Mouse (Mus musculus): ENCODE data around the gene H2afx.

The H2afx gene

DNA sequence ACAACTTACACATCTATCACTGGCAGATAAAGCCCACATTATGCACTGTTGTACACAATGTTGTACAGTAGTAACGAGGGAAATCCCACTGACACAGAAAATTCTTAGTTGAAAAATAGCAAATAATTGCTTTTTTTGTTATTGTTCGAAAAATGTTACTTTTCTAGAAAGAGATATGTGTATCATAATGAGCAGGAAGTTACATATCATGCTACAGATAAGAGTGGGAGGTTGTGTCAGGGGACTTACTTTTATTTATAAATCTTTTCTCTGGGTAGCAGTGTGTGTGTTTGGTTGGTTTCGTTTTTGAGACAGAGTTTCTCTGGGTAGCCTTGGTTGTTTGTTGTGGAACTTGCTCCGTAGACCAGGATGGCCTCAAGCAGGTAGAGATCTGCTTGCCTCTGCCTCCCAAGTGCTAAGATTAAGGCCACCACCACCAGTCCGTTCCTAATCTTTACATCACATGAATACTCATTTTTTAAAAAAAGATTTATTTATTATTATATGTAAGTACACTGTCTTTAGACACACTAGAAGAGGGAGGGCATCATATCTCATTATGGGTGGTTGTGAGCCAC is 43.7 kb downstream of the H2afx start:
- in situ Hi-C loops (cut with MboI, MseI), result no loop called here

DNA sequence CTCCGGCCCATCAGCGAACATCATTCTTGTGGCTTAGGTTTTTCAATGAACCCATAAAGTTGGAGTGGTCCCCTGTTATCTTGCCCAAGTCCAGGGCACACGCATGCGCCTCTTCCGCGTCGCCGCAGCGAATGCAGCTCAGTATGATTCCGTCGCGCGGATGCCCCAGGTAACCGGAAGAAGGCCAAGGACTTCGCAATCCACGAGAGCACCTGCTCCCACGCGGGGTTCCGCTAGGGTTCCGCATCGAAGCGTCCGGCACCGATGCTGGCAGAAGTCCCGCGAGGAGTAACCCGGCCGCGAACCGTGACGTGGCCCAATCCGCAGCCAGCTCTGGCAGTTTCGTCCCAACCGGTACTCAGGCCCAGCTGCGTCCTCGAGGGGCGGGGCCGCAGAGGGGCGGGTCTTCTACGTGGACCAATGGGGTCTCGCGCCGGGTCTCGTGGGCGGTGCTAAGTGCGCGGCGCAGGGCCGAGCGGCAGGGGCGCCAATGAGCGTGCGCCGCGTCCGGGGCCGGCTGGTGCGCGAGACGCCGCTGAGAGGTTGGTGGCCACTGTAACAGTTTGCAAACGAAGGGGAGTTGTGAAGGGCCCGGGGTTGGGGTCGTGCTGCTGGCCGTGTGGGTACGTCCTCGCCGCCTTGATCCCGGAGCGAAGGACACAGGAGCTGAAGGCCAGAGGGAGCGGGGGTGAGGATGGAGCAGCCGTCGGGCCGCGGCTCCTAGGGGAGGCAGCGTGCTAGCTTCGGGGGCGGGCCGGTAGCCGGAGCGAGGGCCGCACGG is 44.8 kb downstream of the H2afx start, which contains the start of gene Hyou1:
Hyou1 (plus strand) TSS at position 437 of the 781 bp plus-strand sequence.
- in situ Hi-C loops (cut with MboI, MseI), result no loop called here

DNA sequence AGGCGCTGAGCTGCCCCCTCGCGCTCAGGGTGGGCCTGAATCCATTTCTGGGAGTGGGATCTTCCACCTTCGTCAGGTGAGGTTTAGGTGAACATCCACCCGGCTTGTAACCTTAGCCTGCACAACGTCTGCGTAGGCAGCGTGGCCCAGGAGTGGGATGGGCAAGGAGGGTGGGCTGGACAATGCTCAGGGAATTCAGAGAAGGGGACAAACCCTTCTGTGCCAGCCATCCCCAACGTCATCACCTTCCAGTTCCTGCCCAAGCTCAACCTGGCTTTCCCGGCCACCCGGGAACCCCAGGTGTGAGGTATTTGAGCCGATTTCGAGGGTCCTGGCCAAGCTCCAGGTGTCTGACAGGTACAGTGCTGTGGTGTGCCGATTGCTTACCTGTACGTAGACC is 45.4 kb downstream of the H2afx start:
- in situ Hi-C loops (cut with MboI, MseI), result no loop called here

DNA sequence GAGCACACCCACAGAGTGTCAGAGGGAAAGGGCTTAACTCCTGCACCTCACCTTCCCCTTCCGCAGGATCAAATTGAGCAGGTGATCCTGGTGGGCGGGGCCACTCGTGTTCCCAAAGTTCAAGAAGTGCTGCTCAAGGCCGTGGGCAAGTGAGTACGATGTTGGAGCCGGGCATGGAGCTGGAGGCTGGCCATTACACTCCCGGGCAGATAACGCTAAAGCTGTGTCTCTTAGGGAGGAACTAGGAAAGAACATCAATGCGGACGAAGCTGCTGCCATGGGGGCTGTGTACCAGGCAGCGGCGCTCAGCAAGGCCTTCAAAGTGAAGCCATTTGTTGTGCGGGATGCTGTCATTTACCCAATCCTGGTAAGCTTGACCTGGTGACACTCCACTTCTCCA is 50.1 kb downstream of the H2afx start:
- in situ Hi-C loops (cut with MboI, MseI), result no loop called here
